Mouse (Mus musculus) urinary bladder, postnatal 36 days (tissue): ENCODE measurements at regions not wholly inside any gene's neighbourhood (a gene's known extent, or its start where the extent isn't known, plus 50 kb on each side); places are given as distances from the start of the nearest gene placed in this dataset.

ENCODE experiments used
- DNase-seq, 2 experiments: peaks; one replicate each; pipeline ENCODE4 v3.0.0; 2022; ENCODE audit warnings: low spot score in 2 of 2, mixed read lengths in 1 of 2

DNA sequence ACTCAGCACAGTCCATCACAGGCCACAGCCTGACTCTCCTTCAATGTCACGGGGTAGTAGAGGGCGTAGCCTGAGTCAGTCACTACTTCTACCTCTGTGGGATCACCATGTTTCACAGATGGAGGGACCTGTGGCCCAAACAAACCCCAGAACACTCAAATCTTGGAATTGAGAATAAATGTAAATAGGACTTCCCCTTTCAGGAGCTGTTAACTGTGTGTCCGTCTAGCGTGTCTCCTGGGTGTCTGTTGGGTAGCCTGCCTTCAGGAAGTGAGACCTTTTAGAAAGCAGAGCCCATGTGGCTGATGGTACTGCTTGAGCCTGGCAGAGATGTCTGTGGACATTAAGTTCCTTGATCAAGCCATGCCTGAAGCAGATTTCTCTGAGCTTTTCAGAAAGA, 87.4 kb upstream of the Smim23 start:
- no peak for DNase-seq

DNA sequence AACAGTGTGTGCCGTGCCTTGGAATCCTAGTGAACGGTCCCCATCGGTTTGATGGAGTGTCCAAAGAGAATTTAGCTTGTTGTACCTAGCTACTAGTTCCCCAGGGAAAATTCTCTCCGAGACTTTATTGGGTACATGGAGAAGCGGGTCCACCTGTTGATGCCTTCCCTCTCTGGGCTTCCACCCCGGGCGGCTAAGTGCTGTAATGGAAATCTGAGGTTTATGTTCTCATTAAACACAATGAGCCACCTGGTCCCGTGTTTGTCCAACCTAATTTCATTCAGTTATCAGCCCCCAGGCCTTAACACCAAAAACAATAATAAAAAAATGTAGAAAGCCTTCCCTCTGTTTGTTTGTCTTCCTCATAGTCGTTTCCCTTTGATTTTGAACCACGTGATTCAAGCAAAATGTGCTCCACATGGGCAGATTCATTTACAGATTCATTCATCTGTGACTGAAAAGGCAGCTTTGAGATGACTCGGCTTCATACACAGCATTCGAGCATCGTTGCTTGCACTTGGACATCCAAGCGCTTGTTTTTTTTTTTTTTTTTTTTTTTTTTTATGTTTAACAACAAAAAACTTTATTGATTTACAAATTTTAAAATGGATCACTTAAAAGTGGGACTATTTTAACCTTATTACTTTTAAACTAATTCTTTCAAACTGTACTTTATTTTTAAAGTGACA, 84.5 kb upstream of the Smim23 start:
- DNase-seq: no peak

DNA sequence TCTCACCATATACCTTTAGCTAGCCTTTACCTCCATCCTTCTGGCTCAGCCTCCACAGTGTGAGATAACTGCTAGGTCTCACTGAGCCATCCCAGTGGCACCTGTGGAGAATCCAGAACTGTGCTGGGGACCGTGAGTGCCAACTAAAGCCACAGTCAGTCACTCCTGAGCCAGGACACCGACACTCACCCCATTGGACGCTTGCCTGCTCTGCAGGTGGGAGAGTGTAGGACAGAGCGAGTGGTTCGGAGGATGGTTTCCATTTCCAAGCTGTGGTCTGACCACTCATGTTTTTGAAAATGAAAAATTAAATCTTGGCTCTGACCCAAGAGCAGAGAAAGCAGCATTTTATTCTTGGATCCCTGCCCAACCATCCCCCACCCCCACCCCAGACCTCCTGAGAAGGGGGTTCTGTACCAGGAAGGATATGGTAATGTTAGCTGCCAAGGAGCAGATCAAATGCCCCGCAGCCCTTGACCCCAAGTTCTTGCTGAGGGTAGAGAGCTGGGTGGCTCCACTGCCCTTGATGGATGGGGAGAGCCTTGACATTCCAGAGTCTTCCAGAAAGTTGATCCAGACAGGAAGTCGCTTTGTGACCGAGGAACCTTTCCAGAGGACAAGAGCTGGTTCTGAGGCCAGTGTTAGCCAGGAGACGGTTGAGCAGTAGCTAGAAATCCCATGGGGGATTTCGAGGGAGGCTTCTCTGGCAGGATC, 83.3 kb upstream of the Smim23 start:
- DNase-seq: no peak

DNA sequence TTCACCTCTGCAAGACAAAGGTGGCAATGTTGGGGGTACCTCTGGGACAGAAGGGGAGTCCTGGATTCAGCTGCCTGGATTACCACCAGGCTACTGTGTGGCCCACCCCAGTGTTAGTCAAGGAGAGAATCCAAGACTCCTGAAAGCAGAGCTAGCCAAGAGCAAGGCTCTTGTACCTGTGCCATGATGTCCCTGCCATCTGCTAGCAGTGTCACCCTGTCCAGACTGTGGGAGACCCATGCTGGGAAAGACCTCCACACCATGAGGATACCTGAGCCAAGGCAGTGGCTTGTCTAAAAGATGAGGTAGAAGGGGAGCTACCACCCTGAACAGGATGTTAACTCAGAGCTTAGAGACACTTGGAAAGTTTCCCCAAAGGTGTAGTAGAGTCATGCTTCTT, 79.6 kb upstream of the Smim23 start:
- DNase-seq: no peak

DNA sequence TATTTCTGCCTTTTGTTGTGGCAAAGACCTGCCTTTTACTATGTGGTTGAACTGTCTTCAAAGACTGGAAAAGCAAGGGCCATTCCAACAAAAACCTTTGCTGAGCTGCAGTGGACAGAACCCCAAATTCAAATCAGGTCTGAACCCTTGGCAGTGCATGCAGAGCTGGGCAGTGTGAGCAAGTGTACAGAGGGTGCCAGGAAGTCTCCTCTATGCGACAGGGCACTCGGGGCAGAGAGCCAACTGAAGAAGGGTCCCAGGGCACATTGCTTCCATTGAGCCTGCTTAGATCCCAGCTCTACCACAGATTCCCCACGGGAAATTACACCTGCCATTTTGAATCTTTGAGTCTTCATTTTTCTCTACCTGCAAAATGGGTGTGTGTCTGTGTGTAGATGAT, 79.0 kb upstream of the Smim23 start:
- no peak for DNase-seq

DNA sequence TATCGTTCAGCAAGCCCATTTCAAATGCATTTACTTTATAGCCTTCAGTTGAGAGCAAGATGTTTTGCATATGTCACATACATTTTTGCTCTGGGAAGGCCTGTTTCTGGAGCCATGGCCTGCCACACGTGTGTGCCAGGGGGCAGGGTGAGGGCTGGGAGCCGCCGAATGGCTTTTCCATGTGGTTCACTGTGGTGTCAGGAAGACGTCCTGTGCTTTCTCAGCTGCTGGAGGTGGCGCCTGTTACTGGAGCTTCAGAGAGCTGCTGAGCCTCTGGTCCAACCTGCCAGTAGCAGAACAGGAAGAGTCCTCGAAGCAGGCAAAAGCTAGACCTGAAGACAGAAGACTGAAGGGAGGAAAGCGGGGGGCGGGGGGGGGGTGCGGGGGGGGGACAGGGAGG, 78.5 kb upstream of the Smim23 start:
- no peak for DNase-seq

DNA sequence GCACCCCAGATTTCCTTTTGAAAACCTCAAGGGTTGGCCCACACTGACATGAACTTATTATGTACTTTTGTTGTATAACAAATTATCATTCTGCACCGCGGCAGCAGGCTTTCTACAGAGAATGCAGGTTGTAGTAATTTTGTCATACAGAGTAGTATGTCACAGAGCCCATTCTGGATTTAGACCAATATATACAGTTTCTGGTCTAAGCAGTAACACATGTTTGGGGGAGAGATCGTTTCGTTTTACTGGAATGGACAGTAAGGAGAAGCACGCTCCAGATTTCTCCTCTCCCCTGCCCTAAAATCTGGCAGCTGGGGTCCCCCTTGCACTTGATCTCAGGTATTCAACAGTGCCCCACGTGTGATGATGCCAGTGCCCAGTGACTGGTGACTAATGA, 76.0 kb upstream of the Smim23 start:
- no peak for DNase-seq

DNA sequence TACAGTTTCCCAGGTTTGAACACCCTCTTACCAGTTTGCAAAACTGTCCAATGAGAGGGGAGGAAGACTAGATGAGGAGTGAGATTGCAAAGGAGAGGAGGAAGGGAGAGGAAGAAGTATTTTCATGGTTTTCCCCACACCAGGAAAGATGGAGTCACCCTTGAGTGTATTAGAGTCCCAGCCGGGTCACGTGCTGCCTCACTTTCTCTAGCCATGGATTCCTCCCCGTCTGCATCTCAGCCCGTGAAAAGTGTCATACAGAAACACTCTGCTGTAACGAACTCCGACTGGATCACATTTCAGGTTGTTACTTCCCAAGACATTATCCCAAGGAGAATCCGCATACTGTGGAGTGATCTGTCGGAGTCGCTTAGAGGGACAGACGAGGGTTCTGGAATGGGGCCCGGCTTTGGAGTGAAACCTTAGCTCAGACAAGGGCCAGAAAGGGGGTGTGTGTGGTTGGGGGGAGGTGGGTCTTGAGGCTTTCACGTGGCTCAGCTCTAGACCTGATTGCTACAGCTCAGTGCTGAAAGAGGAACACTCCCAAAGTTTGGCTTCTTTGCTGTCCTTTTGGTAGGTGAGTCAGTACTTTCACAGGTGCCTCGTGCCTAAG, 75.3 kb upstream of the Smim23 start:
- no peak for DNase-seq

DNA sequence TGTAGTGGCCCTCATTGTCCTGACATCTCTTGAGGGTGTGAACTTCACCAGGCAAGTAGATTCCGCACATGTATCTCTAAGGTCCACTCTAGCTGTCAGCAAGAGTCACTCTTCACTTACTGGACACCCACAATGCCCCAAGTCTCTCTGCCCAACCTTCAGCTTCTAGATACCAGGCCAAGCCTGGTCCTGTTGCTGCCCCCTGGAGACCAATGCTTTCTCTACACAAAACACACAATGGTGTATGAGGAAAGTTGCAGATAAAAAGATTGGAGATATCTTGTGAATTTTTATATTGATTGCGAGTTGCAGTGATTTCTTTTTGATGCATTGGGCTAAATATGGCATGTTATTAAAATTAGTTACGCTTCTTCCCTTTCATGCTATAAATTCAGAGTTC, 71.0 kb upstream of the Smim23 start:
- DNase-seq: no peak

DNA sequence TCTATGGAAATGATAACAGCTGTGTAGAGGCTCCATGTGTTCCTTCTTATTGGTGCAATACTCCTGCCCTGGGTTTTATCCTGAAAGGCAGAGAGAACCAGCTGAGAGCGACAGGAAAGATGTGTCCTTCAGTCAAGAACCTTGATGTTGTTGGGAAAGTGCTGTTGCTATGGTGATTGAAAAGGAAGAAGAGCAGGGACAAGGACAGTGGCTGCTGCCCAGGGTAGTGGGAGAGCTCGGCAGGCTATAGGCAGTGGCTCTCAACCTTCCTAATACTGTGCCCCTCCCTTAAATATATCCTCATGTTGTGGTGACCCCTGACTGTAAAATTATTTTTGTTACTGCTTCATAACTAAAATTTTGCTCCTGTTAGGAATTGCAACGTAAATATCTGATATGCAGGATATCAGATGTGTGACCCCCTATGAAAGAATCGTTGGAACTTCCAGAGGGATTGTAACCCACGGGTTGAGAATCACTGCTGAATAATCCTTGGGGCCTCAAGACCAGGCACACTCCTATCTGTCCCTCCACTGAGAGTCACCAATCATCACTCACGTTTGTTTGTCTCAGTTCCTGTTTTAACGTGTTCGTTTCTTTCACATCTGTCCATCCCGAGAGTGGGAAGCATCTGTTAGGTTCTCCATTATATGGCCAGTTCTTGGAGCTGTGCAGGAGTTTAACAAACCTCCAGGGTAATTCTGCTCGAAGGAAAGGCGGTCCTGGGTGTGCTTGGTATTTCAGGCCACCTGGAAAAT, 68.9 kb upstream of the Smim23 start:
- DNase-seq: no peak

DNA sequence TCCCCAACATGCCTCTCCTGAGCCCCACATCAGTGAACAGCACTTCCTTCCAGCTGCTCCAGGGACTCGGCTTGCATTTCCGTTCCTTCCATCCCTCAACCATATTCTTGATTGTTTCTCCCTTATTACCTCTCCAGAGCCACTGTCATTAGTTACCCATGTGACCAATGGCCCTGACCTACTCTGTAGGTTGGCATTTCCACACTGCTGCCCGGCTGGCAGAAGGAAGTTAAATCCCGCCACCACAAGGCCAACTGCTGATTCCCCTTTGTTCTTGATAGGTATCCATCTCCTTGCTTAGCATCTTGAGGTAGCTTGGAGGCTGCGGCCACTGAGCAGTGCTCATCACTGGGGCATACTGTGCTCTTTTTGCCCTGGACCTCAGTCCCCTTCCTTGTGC, 68.1 kb upstream of the Smim23 start:
- no peak for DNase-seq

DNA sequence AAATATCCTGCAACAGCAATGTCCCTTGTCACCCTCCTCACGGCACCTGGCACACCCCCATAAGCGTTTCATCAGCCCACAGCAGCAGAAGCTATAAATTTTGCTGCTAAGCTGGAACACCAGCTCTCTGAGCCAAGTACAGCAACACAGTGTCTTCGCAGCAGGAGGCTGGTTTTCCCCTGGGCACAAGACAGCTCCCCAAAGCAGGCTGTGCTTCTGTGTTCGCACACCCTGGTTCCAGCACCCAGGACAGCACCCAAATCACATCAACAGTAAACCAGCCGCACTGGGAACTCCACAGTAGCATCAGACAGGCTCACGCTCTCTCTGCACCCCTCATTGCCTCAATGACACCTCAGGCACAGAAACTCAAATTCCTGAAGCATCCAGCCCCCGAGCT, 64.8 kb upstream of the Smim23 start:
- no peak for DNase-seq

DNA sequence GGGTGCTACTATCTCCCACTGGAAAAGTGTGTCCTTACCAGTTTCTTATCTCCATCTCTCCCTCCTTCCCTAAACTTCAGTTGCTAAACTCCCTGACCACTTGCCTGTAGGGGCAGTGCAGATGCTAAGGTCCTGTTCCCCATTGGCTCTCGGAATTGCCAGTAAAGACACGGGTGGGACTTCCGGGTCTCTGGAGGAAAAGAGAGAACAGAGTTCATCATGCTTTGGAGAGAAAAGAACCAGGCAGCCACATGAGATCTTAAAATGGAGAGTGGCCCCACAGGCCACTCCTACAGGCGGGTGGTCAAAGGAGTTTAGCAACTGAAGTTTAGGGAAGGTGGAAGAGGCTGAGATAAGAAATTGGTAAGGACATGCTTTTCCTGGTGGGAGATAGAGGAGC, 60.3 kb upstream of the Smim23 start:
- no peak for DNase-seq

DNA sequence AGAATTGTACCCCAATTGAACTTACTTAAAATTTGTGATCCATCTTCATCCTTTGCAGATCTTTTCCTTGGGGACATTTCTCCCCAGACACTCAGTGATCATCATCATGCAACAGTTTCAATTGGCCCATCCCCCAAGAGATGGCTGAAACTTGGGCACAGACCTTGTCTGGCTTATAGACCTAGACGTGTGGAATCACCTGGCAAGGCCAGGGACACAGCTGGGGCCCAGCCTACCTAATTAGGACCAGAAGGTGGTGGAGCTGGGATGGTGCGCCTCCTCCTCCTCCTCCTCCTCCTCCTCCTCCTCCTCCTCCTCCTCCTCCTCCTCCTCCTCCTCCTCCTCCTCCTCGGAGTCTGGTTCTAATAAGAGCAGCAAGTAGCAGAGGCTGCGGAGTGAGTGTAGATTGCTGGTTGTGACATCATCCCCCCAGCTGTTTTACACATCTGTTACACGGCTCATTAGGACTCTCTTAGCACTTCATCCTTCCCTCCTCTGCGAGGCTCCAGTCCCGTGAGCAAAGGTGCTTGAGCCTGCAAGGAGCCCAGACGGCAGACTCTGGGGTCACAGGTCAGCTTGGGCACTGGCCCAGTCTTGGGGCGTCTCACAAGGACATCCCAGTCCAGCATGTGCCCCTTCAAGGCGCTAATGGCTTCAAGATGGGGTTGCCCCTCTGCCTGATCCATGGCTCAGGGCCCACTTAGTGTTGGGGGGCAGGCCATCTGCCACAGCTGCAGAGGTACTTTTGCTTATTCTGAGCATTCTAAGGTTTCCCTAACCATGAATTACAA, 58.9 kb upstream of the Smim23 start:
- no peak for DNase-seq

DNA sequence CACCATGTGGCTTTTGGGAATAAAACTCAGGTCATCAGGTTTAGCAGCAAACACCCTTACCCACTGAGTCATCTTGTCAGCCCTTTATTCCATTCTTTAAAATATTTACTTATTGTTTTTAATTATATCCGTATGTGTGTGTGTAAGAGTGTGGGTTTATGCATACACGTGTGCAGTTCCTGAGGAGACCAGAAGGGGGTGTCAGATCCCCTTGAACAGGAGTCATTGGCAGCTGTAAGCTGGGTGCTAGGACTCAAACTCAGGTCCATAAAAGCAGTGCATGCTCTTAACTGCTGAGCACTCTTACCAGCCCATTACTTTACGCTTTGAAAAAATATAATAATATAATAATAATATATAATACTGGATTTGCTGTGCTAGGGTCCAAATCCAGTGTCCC, 54.6 kb upstream of the Smim23 start:
- no peak for DNase-seq
